Mouse (Mus musculus): ENCODE data around the gene Ppp1r14c. TPM values are rescaled to one million over a fixed set of nuclear protein-coding genes. Genes with fewer than 3 reads are reported as not detected.

Gene Ppp1r14c
- 0.60 and 0.62 TPM in 2 replicates for polyA plus RNA-seq (2015; fragmentation: Nextera tagmentation; extraction: Ambion mirVana)

- DNase-seq (ENCODE audit: low spot score) = no peak
Observed at GRCm38 (mm10) chr10:3366036-3366869, at the start of gene Ppp1r14c. TSS of gene Ppp1r14c (plus strand) at chr10:3366057.

GRCm38 (mm10) chr10:3321406-3321805 is 44.5 kb upstream of the Ppp1r14c start:
- no peak for DNase-seq (ENCODE audit: low spot score)

- no peak for DNase-seq (ENCODE audit: low spot score)
Observed at GRCm38 (mm10) chr10:3325447-3325846, 40.4 kb upstream of the Ppp1r14c start.

DNA sequence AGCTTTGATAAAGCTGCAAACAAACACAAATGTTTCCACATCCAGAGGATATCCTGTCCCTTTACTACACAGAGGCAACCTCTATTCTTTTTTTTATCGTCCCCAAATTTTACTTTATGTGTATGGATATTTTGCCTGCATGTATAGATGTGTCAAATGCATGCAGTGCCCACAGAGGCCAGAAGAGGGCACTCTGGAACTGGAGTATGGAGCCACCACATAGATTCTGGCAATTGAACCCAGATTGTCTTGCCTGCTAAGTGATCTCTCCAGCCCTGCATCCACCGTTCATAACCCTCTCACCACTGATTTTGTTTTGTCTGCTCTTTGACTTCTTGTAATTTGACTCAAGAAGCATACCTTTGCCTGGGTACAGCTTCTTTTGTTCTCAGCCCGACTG is 33.0 kb upstream of the Ppp1r14c start:
- peak; percentile 69 for DNase-seq (ENCODE audit: low spot score)

DNA sequence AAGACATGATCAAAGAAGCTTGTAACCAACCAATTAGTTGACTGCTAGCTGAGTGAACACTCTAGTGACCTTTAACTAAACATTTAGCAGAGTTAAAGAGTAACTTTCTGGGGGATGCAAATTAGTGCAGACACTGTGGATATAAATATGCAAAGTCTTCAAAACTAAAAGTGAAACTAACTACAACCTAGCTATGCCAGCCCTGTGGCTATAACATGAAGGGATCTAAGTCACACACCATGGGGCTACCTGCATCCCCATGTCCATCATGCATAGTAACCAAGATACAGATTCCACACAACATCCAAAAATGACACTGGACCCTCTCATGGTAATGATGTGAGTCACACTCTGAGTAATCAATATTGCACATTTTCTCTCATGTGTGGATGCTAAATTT is 31.3 kb upstream of the Ppp1r14c start:
- no peak for DNase-seq (ENCODE audit: low spot score)

DNA sequence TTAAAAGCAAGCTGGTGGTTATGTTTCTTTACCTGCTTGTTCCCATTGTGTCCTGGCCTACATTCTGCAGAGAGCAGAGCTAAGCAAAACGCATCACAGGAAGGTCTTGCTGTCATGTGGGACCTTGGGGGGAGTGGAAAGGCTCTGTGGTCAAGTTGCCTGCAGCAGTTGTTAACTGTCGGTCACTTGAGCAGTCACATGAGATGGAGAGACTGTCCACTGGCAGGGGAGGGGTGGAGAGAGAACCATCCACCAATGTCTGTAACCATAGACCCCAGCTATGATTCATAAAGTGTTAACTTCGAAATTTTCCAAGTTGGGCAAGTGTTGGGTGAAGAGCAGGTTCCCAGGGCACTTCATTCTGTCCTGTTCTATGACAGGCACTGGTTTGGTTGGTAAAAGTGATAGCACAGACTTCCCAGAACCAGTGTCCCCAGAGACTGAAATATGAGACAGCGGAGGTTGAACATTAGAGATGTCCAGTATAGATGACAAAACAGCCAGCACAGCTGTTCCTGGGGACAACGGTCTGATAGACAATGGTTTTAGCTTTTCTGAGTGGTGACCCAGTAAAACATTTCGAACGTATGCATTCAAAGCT is 29.0 kb upstream of the Ppp1r14c start:
- DNase-seq (ENCODE audit: low spot score) = no peak

DNA sequence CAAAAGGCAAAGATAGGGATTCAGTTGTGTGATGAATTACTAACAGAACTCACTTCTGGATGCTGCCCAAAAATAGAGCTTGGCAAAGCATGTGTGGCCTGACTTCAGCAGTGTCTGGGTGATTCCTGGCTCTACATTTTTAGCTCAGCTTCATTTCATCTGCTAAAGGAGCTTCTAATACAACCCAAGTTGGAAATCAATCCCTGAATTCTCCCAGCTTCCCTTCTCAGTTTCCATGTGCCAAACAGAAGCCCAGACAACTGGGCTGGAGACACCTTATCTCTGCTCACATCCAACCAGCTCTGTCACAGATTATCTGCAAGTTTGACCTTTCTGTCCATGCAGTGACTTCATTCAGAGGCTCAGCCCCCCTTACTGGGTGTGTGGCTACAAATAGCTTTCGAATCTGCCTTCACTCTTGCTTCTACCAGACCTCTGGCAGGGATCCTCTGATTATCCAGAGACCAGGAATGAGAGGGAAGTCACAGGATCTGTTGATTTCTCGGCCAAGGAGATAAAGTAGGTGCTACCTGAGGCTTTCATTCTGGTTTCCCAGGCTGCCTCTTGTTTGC is 28.4 kb upstream of the Ppp1r14c start:
- no peak for DNase-seq (ENCODE audit: low spot score)

GRCm38 (mm10) chr10:3345706-3346105 is 20.2 kb upstream of the Ppp1r14c start:
- DNase-seq (ENCODE audit: low spot score) = no peak

DNA sequence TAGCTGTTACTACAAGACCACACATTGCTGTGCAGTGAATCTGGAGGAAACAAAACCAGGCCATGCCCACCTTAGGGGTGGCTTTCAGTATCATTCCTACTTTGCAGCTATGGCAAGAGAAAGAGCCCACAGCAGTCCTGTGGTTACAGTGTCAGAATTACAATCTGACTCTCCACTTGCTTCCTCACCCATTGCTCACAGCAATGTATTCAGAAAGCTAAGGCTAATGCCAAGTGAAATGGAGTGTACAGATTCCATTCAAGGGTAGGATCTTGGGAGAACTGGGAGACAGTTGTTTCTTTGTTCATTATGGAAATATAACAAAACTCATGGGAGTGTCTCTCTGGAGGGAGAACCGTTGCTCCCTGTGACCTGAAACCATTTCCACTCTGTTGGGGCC is 6.3 kb upstream of the Ppp1r14c start:
- no peak for DNase-seq (ENCODE audit: low spot score)

- no peak for DNase-seq (ENCODE audit: low spot score)
Observed at GRCm38 (mm10) chr10:3365671-3366035, 204 bp upstream of the Ppp1r14c start.

- no peak for DNase-seq (ENCODE audit: low spot score)
Observed at GRCm38 (mm10) chr10:3366870-3367431, 1.1 kb downstream of the Ppp1r14c start.

DNA sequence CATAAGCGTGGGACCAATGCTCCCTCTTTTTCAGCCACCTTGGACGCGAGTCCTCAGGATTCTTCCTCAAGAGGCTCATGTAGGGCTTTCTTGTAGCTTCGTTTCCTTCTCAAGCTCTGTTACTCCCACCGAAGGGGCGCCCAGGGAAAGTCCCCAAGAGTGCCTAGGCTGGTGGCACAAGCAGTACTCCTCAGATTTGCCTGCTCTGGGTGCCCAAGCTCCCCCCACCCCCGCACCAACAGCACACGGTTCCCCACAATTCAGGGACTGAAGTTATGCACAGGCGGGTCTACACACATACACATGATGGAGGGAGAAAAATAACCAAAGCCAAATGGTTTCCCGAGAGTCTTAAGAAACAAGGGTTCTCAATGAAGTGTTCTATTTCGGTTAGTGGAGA is 1.6 kb downstream of the Ppp1r14c start:
- no peak for DNase-seq (ENCODE audit: low spot score)

DNA sequence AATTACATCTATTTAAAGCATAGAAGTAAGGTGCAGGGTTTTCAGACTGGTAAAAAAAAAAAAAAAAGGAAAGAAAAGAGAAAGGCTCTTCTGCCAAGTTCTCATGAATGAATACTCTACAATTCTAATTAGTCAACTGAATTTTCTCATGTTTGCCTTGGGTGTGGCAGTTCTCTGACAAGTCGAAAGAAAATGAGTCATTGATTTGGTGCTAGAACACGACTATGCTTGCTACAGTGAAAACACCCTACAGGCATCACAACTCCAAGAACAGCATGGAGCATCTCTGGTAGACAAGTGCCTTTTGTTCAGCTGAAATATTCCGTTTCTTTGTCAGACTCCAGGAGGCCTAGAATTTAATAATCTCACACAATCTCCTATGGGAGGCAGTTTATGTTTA is 17.3 kb downstream of the Ppp1r14c start:
- DNase-seq (ENCODE audit: low spot score) = no peak

- no peak for DNase-seq (ENCODE audit: low spot score)
Observed at GRCm38 (mm10) chr10:3392251-3392650, 26.4 kb downstream of the Ppp1r14c start.

GRCm38 (mm10) chr10:3393548-3393947 is 27.7 kb downstream of the Ppp1r14c start:
- DNase-seq (ENCODE audit: low spot score) = no peak

DNA sequence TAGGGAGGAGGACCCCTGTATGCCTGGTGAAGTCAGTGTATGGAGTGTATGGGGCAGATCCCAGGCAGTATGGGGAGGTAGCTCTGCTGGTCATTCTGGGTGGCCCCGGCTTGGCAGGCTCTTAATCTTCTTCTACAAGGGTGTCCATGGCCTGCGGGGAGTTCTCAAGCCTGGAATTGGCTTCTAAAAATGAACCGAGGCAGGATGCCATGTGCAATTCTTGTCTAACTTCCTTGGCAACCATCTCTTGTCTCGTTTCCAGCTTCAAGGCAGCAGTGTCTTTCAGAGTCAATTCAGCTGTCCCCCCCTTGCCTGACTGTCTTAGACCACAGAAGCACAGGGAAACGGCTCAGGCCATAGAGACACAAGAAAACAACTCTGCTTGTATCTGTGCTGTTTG is 28.3 kb downstream of the Ppp1r14c start:
- no peak for DNase-seq (ENCODE audit: low spot score)

DNA sequence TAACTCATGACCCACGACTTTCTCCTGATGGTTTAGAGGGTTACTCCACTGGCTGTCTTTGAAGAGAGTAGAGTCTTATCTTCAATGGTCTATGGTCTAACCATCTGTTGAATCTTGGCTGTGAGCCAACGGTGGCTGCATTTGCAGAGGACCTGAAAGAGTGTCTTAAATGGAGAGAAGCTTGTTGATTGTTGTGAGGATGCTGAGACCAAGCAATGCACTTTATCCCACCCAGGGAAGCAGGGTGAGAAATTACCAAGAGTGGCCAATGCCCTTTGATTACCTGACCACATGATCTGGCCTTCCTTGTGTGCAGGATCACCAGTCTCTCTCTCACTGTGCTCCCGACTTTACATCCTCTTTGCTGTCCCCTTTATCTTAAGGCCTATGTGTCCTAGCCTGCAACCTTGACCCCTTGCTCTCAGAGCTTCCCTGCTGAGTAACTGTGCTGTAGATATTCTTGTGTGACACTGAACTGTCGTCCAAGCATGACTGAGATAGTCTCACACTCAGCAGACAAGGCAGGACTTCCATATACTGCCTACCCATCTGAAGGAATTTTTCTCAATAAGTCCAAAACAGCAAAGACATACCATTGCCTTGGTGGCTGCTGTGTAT is 28.9 kb downstream of the Ppp1r14c start:
- no peak for DNase-seq (ENCODE audit: low spot score)

- no peak for DNase-seq (ENCODE audit: low spot score)
Observed at GRCm38 (mm10) chr10:3395341-3395931, 29.6 kb downstream of the Ppp1r14c start.

DNA sequence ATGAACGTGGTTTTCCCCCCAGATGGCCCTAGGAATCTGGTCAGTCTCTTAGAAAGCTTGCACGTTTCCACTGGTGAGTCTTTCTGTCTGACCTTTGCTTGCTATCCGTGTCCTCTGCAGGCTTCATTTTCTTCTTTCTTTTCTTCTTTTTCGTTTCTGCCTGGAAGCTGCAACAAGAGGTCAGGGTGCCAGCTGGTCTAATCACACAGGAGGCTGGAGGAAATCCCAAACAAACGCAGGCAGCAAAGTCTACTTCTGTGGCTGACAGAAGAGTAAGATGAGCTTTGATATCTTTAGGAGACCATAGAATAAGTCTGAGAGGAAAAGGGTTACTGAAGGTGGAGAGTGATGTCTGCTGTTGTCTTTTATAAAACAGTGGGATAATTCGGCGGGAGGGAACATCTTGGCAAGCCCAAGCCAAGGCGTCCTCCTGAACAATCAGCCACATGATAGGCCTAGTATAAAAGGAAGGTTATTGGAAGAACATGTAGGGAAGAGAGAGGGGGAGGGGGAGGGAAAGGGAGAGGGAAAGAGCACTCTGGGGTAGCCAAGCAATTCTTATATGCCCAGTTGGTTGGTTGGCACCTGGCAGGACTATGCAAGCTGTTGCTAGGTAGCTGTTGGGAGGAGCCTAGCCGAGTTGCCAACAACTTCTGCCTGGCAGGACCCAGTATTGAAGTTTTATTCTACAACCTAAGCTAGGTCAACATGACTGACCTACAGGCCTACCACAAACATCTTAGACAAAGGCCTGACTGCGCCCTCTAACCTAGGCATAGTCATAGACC is 30.3 kb downstream of the Ppp1r14c start:
- no peak for DNase-seq (ENCODE audit: low spot score)

DNA sequence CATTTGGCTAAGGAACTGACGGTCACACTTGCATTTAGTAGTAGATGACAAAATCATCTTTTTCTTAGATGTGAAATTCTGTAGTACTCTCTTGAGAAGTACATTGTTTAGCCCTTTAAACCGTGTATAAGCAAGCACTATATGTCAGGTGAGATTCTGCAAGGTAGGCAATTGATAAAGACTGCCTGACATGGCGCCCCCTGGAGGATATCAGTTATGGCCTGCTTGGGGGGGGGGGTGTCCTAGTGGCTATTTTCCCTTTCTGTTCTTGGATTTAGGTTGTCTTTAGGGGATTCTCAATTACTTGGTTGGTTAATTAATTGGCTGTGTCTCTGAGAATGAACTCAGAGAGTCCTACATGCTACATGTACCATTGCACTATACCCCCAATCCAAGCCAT is 31.5 kb downstream of the Ppp1r14c start:
- DNase-seq (ENCODE audit: low spot score) = no peak

GRCm38 (mm10) chr10:3398051-3398450 is 32.2 kb downstream of the Ppp1r14c start:
- no peak for DNase-seq (ENCODE audit: low spot score)
